ENCODE assay signal across 20 mouse cellular contexts in genomic region chr13:42603308-42603707, GRCm38 (mm10).
DNase-seq lines count a peak whose midpoint lies in the region; ATAC-seq and TF ChIP-seq lines count a peak whose summit lies in the region.
"Had no signal": no experiment of that assay in that cellular context is flagged by ENCODE, and none has a peak within 500 bp of the region (broad histone marks: within the 10 kb centered on the region; RNA-seq: fewer than 3 reads in every experiment).

No protein-coding gene starts in this region.

- H3K4me1 ChIP-seq in forebrain, postnatal 0 days (ENCODE audit: insufficient read depth), result no peaks in the 10 kb centered on the region
- H3K4me1 ChIP-seq in forebrain, embryonic 12.5 days, result no peaks in the 10 kb centered on the region
- H3K4me1 ChIP-seq: hindbrain, embryonic 13.5 days had no signal

- 35% methylated on average over 4 of the region's 4 CpGs for whole genome bisulfite sequencing in forebrain, postnatal 0 days
- 67% methylated on average over 4 of the region's 4 CpGs for WGBS in forebrain, embryonic 12.5 days

- intact Hi-C loops in left cerebral cortex, postnatal 14 days (cut with DNase I), result no loop called here

- no peaks in the 10 kb centered on the region for H3K9me3 ChIP-seq in forebrain, postnatal 0 days (ENCODE audit: low read length)
- no peaks in the 10 kb centered on the region for H3K9me3 ChIP-seq in forebrain, embryonic 12.5 days
- H3K9me3 ChIP-seq: forebrain, embryonic 10.5 days; hindbrain, embryonic 13.5 days had no signal

- H3K9ac ChIP-seq in forebrain, postnatal 0 days, result no peak overlapping the region
- no peak overlapping the region for H3K9ac ChIP-seq in forebrain, embryonic 12.5 days
- H3K9ac ChIP-seq: hindbrain, embryonic 13.5 days had no signal

- TF ChIP-seq CTCF in forebrain, postnatal 0 days (IDR thresholded peaks at IDR 0.05; ENCODE audit: low read depth), result no peak

- H3K27ac ChIP-seq in forebrain, postnatal 0 days (ENCODE audit: low read depth, low read length), result no peak overlapping the region
- no peak overlapping the region for H3K27ac ChIP-seq in forebrain, embryonic 12.5 days
- H3K27ac ChIP-seq: forebrain, embryonic 10.5 days; gastrocnemius, adult 2 months; hindbrain, embryonic 13.5 days had no signal

- DNase-seq in forebrain, postnatal 0 days, result no peak
- DNase-seq in left cerebral cortex, postnatal 14 days (ENCODE audit: low spot score in 2 of 2), result peak; percentile 10 to 52
- no peak for DNase-seq in left cerebral cortex, adult 11 months (ENCODE audit: low spot score)
- DNase-seq in right cerebral cortex, postnatal 25 days, result peak; percentile 23
- DNase-seq in right cerebral cortex, postnatal 10 days (ENCODE audit: low spot score in 2 of 2), result no peak
- DNase-seq: adrenal gland, adult 8-10 months; adrenal gland, postnatal 25 days; cerebellum, adult 18-20 months; cerebellum, adult 9-10 months; cerebellum, postnatal 14 days; gastrocnemius, adult 2 months; gastrocnemius, postnatal 14 days; heart, adult 11 months had no signal

- no peaks in the 10 kb centered on the region for H3K27me3 ChIP-seq in forebrain, postnatal 0 days (ENCODE audit: insufficient read depth, low read length)
- H3K27me3 ChIP-seq in forebrain, embryonic 12.5 days, result no peaks in the 10 kb centered on the region
- H3K27me3 ChIP-seq: hindbrain, embryonic 13.5 days had no signal

- H3K4me3 ChIP-seq in forebrain, postnatal 0 days (ENCODE audit: low read depth, low read length), result no peak overlapping the region
- H3K4me3 ChIP-seq in forebrain, embryonic 12.5 days (replicated peaks), result no peak overlapping the region
- H3K4me3 ChIP-seq: forebrain, embryonic 10.5 days; gastrocnemius, adult 2 months; hindbrain, embryonic 13.5 days had no signal

- H3K4me2 ChIP-seq in forebrain, postnatal 0 days (ENCODE audit: low read depth), result no peak overlapping the region
- no peak overlapping the region for H3K4me2 ChIP-seq in forebrain, embryonic 12.5 days
- H3K4me2 ChIP-seq: heart, embryonic 11.5 days; hindbrain, embryonic 13.5 days had no signal

- no peaks in the 10 kb centered on the region for H3K36me3 ChIP-seq in forebrain, postnatal 0 days (ENCODE audit: insufficient read depth)
- H3K36me3 ChIP-seq in forebrain, embryonic 12.5 days (replicated peaks), result no peaks in the 10 kb centered on the region
- H3K36me3 ChIP-seq: forebrain, embryonic 10.5 days; hindbrain, embryonic 13.5 days had no signal

- 0 out of 2 replicates have a peak, but pooled peaks have one; percentile 20 for ATAC-seq in forebrain, postnatal 0 days
- ATAC-seq in forebrain, embryonic 12.5 days (ENCODE audit: low FRiP score), result no peak
- ATAC-seq: activated CD4-positive, CD25-positive, alpha-beta regulatory T cell, adult 4 months; forebrain, embryonic 14.5 days; hindbrain, embryonic 16.5 days had no signal

Comparison
In these comparisons a context has a peak if more than half of its experiments do, and no peak if none do; other contexts are left out.
1. DNase-seq: peak in left cerebral cortex, postnatal 14 days (2 of 2) and right cerebral cortex, postnatal 25 days (single experiment); none in forebrain, postnatal 0 days (single experiment), left cerebral cortex, adult 11 months (single experiment) and right cerebral cortex, postnatal 10 days (0 of 2).